Mouse (Mus musculus) heart, embryonic 16.5 days (tissue): ENCODE measurements at regions not wholly inside any gene's neighbourhood (a gene's known extent, or its start where the extent isn't known, plus 50 kb on each side); places are given as distances from the start of the nearest gene placed in this dataset.

Experiments used
- ATAC-seq: fragments of 200-750 bp; cut with Nextera tagmentation; replicated peaks from 2 replicates; pipeline ENCODE4 v1.8.0; 2017; ENCODE audit warnings: moderate number of reproducible peaks; ENCODE audit not compliant: insufficient read depth, low FRiP score; ENCODE audit errors: extremely low read depth
- H3K27ac ChIP-seq: fragments of 300-500 bp; sonication (generic); 2 replicates; pipeline ENCODE4 v1.5.1; 2014; ENCODE audit warnings: mild to moderate bottlenecking, low read length, control low read depth, moderate library complexity
- H3K27me3 ChIP-seq: fragments of 300-500 bp; sonication (generic); 2 replicates; pipeline ENCODE4 v1.6.1; 2014; ENCODE audit warnings: low read length, mixed read lengths; ENCODE audit not compliant: control insufficient read depth, insufficient read depth
- H3K36me3 ChIP-seq: fragments of 300-500 bp; sonication (generic); 2 replicates; pipeline ENCODE4 v1.6.1; 2014; ENCODE audit not compliant: control insufficient read depth, insufficient read depth
- H3K4me1 ChIP-seq: fragments of 300-500 bp; sonication (generic); 2 replicates; pipeline ENCODE4 v1.6.1; 2014; ENCODE audit warnings: low read length, mixed read lengths; ENCODE audit not compliant: control insufficient read depth, insufficient read depth
- H3K4me2 ChIP-seq: fragments of 300-500 bp; sonication (generic); 2 replicates; pipeline ENCODE4 v1.6.1; 2014; ENCODE audit warnings: low read depth, mild to moderate bottlenecking, control low read depth, low read length
- H3K4me3 ChIP-seq: fragments of 300-500 bp; sonication (generic); 2 replicates; pipeline ENCODE4 v1.5.1; 2014; ENCODE audit warnings: mild to moderate bottlenecking, control low read depth, low read length
- H3K9ac ChIP-seq: fragments of 300-500 bp; sonication (generic); 2 replicates; pipeline ENCODE4 v1.6.1; 2014; ENCODE audit warnings: low read length, control low read depth
- H3K9me3 ChIP-seq: fragments of 300-500 bp; sonication (generic); replicated peaks from 2 replicates; pipeline ENCODE4 v1.6.1; 2016; ENCODE audit warnings: low read length; ENCODE audit not compliant: control insufficient read depth
- WGBS: fragments of 180-500 bp; shearing (Covaris S2); extraction: QIAGEN DNeasy Blood & Tissue Kit; methylation state at CpG from one replicate; pipeline ENCODE4 v1.1.7; 2014; 5-methylcytosine and 5-hydroxymethylcytosine counted together

GRCm38 (mm10) chr16:50096563-50096962 is 296.2 kb downstream of the Cd47 start:
- Histone ChIP-seq H3K9ac (no peak overlapping the region), H3K4me3 (no peak overlapping the region), H3K4me1 (no peaks in the 10 kb centered on the region), H3K27me3 (no peaks in the 10 kb centered on the region), H3K9me3 (no peaks in the 10 kb centered on the region), H3K27ac (no peak overlapping the region), H3K4me2 (no peak overlapping the region), H3K36me3 (no peaks in the 10 kb centered on the region)
- no peak for ATAC-seq
- 88% methylated on average over 2 of the region's 2 CpGs for WGBS

GRCm38 (mm10) chr16:50103340-50103739 is 303.0 kb downstream of the Cd47 start:
- H3K36me3 ChIP-seq = no peaks in the 10 kb centered on the region
- H3K4me2 ChIP-seq = no peak overlapping the region
- no peak overlapping the region for H3K27ac ChIP-seq
- H3K4me3 ChIP-seq = no peak overlapping the region
- H3K9ac ChIP-seq = no peak overlapping the region
- no peaks in the 10 kb centered on the region for H3K9me3 ChIP-seq
- no peaks in the 10 kb centered on the region for H3K27me3 ChIP-seq
- H3K4me1 ChIP-seq = no peaks in the 10 kb centered on the region
- WGBS = 65% methylated on average over 7 of the region's 7 CpGs
- ATAC-seq = no peak

GRCm38 (mm10) chr16:50118150-50118549 is 314.0 kb downstream of the Bbx start:
- Histone ChIP-seq H3K4me2 (no peak overlapping the region), H3K27me3 (no peaks in the 10 kb centered on the region), H3K27ac (no peak overlapping the region), H3K36me3 (no peaks in the 10 kb centered on the region), H3K9ac (no peak overlapping the region), H3K4me3 (no peak overlapping the region), H3K9me3 (no peaks in the 10 kb centered on the region), H3K4me1 (no peaks in the 10 kb centered on the region)
- ATAC-seq = no peak
- 89% methylated on average over 7 of the region's 7 CpGs for WGBS

GRCm38 (mm10) chr16:50122460-50122859 is 309.7 kb downstream of the Bbx start:
- Histone ChIP-seq H3K9me3 (no peaks in the 10 kb centered on the region), H3K27ac (no peak overlapping the region), H3K4me1 (no peaks in the 10 kb centered on the region), H3K4me2 (no peak overlapping the region), H3K4me3 (no peak overlapping the region), H3K36me3 (no peaks in the 10 kb centered on the region), H3K9ac (no peak overlapping the region), H3K27me3 (no peaks in the 10 kb centered on the region)
- ATAC-seq = no peak
- 67% methylated on average over 2 of the region's 2 CpGs for WGBS

GRCm38 (mm10) chr16:50124646-50125045 is 307.5 kb downstream of the Bbx start:
- Histone ChIP-seq H3K36me3 (no peaks in the 10 kb centered on the region), H3K4me3 (no peak overlapping the region), H3K4me2 (no peak overlapping the region), H3K4me1 (no peaks in the 10 kb centered on the region), H3K9ac (no peak overlapping the region), H3K27ac (no peak overlapping the region), H3K9me3 (no peaks in the 10 kb centered on the region), H3K27me3 (no peaks in the 10 kb centered on the region)
- ATAC-seq = no peak
- WGBS = 82% methylated on average over 4 of the region's 4 CpGs

- no peak overlapping the region for H3K27ac ChIP-seq
- WGBS = 68% methylated on average over 5 of the region's 5 CpGs
- ATAC-seq = no peak
- H3K27me3 ChIP-seq = no peaks in the 10 kb centered on the region
- H3K9ac ChIP-seq = no peak overlapping the region
- no peaks in the 10 kb centered on the region for H3K4me1 ChIP-seq
- H3K4me2 ChIP-seq = no peak overlapping the region
- H3K4me3 ChIP-seq = no peak overlapping the region
- H3K36me3 ChIP-seq = no peaks in the 10 kb centered on the region
- H3K9me3 ChIP-seq = no peaks in the 10 kb centered on the region
Measured at GRCm38 (mm10) chr16:50125564-50125963, 306.6 kb downstream of the Bbx start.

- Histone ChIP-seq H3K4me1 (no peaks in the 10 kb centered on the region), H3K27ac (no peak overlapping the region), H3K4me3 (no peak overlapping the region), H3K36me3 (no peaks in the 10 kb centered on the region), H3K9me3 (no peaks in the 10 kb centered on the region), H3K27me3 (no peaks in the 10 kb centered on the region), H3K4me2 (no peak overlapping the region), H3K9ac (no peak overlapping the region)
- WGBS = 83% methylated on average over 2 of the region's 2 CpGs
- no peak for ATAC-seq
Measured at GRCm38 (mm10) chr16:50131406-50131805, 300.8 kb downstream of the Bbx start.
